Mouse (Mus musculus) midbrain, embryonic 13.5 days (tissue): ENCODE results near the gene Mex3d. TPM values are rescaled to one million over a fixed set of nuclear protein-coding genes. Genes with fewer than 3 reads are reported as not detected.

ENCODE experiments used
- ATAC-seq: fragments of 200-750 bp; cut with Nextera tagmentation; 2 replicates; pipeline ENCODE4 v1.8.0; 2017; ENCODE audit warnings: mild to moderate bottlenecking, moderate TSS enrichment, moderate library complexity
- H3K27ac ChIP-seq: fragments of 300-500 bp; sonication (generic); 2 replicates; pipeline ENCODE4 v1.5.1; 2015; ENCODE audit warnings: inconsistent platforms, mild to moderate bottlenecking, moderate library complexity
- H3K27me3 ChIP-seq: fragments of 300-500 bp; sonication (generic); 2 replicates; pipeline ENCODE4 v1.6.1; 2015; ENCODE audit warnings: mild to moderate bottlenecking, inconsistent platforms
- H3K36me3 ChIP-seq: fragments of 300-500 bp; sonication (generic); 2 replicates; pipeline ENCODE4 v1.6.1; 2015; ENCODE audit warnings: mild to moderate bottlenecking, inconsistent platforms
- H3K4me1 ChIP-seq: fragments of 300-500 bp; sonication (generic); replicated peaks from 2 replicates; pipeline ENCODE4 v1.6.1; 2015; ENCODE audit warnings: inconsistent platforms
- H3K4me2 ChIP-seq: fragments of 300-500 bp; sonication (generic); replicated peaks from 2 replicates; pipeline ENCODE4 v1.6.1; 2015; ENCODE audit warnings: moderate library complexity, mild to moderate bottlenecking, inconsistent platforms
- H3K4me3 ChIP-seq: fragments of 300-500 bp; sonication (generic); replicated peaks from 2 replicates; pipeline ENCODE4 v1.5.1; 2015; ENCODE audit warnings: mild to moderate bottlenecking, inconsistent platforms
- H3K9ac ChIP-seq: fragments of 300-500 bp; sonication (generic); replicated peaks from 2 replicates; pipeline ENCODE4 v1.6.1; 2015; ENCODE audit warnings: mild to moderate bottlenecking, inconsistent platforms
- H3K9me3 ChIP-seq: fragments of 300-500 bp; sonication (generic); 2 replicates; pipeline ENCODE4 v1.6.1; 2016; ENCODE audit warnings: mild to moderate bottlenecking, inconsistent platforms
- WGBS: fragments of 180-500 bp; shearing (Covaris S2); methylation state at CpG from one replicate; pipeline ENCODE4 v1.1.7; 2015; 5-methylcytosine and 5-hydroxymethylcytosine counted together
- polyA plus RNA-seq: library from polyadenylated mRNA; unstranded; fragments of >200 nt; fragmentation: Nextera tagmentation; extraction: Ambion mirVana; gene quantifications from 2 replicates; pipeline ENCODE4 v1.2.1, GENCODE M21; 2015

Gene Mex3d
- polyA plus RNA-seq, 1 experiment from 2014 or later: 18.6 TPM

- Histone ChIP-seq H3K36me3 (peaks cover 95% of the 10 kb centered on the region), H3K4me2 (no peak overlapping the region), H3K9me3 (no peaks in the 10 kb centered on the region), H3K4me1 (peaks cover 25% of the 10 kb centered on the region), H3K9ac (no peak overlapping the region), H3K27ac (no peak overlapping the region), H3K4me3 (no peak overlapping the region), H3K27me3 (no peaks in the 10 kb centered on the region)
- WGBS: 97% methylated on average over 3 of the region's 3 CpGs
- no peak for ATAC-seq
Measured at GRCm38 (mm10) chr10:80425041-80425440, 37.6 kb upstream of the Mex3d start.

GRCm38 (mm10) chr10:80423562-80423961 is 36.1 kb upstream of the Mex3d start:
- Histone ChIP-seq H3K27me3 (no peaks in the 10 kb centered on the region), H3K9ac (no peak overlapping the region), H3K36me3 (peaks cover 95% of the 10 kb centered on the region), H3K4me2 (no peak overlapping the region), H3K27ac (peak overlapping the region; percentile 67), H3K4me3 (no peak overlapping the region), H3K9me3 (no peaks in the 10 kb centered on the region), H3K4me1 (peaks cover 36% of the 10 kb centered on the region)
- 58% methylated on average over 4 of the region's 4 CpGs for WGBS
- no peak for ATAC-seq

GRCm38 (mm10) chr10:80421651-80422472 is 34.4 kb upstream of the Mex3d start:
- no peaks in the 10 kb centered on the region for H3K9me3 ChIP-seq
- peak overlapping the region; percentile 67 for H3K27ac ChIP-seq
- H3K4me3 ChIP-seq: no peak overlapping the region
- H3K36me3 ChIP-seq: peaks cover 95% of the 10 kb centered on the region
- H3K4me1 ChIP-seq: peaks cover 45% of the 10 kb centered on the region
- no peak for ATAC-seq
- H3K4me2 ChIP-seq: 0 out of 2 replicates have a peak overlapping the region, but pooled peaks have one; percentile 3
- no peak overlapping the region for H3K9ac ChIP-seq
- WGBS: 84% methylated on average over 9 of the region's 9 CpGs
- no peaks in the 10 kb centered on the region for H3K27me3 ChIP-seq

GRCm38 (mm10) chr10:80421208-80421607 is 33.7 kb upstream of the Mex3d start:
- H3K4me1 ChIP-seq: peaks cover 45% of the 10 kb centered on the region
- no peak overlapping the region for H3K4me3 ChIP-seq
- H3K27ac ChIP-seq: peak overlapping the region; percentile 67
- peaks cover 95% of the 10 kb centered on the region for H3K36me3 ChIP-seq
- no peak for ATAC-seq
- no peaks in the 10 kb centered on the region for H3K9me3 ChIP-seq
- H3K4me2 ChIP-seq: no peak overlapping the region
- no peaks in the 10 kb centered on the region for H3K27me3 ChIP-seq
- WGBS: 93% methylated on average over 8 of the region's 8 CpGs
- H3K9ac ChIP-seq: no peak overlapping the region

GRCm38 (mm10) chr10:80420729-80421128 is 33.3 kb upstream of the Mex3d start:
- Histone ChIP-seq H3K36me3 (peaks cover 95% of the 10 kb centered on the region), H3K4me2 (no peak overlapping the region), H3K4me3 (no peak overlapping the region), H3K27me3 (no peaks in the 10 kb centered on the region), H3K27ac (peak overlapping the region; percentile 67), H3K9ac (no peak overlapping the region), H3K9me3 (no peaks in the 10 kb centered on the region), H3K4me1 (peaks cover 45% of the 10 kb centered on the region)
- ATAC-seq: no peak
- WGBS: 91% methylated on average over 10 of the region's 10 CpGs

GRCm38 (mm10) chr10:80419419-80419818 is 32.0 kb upstream of the Mex3d start:
- Histone ChIP-seq H3K9ac (no peak overlapping the region; the same call in 1 of the 2 replicates), H3K27ac (peak overlapping the region; percentile 73), H3K9me3 (no peaks in the 10 kb centered on the region), H3K27me3 (no peaks in the 10 kb centered on the region), H3K36me3 (peaks cover 95% of the 10 kb centered on the region), H3K4me1 (peaks cover 45% of the 10 kb centered on the region), H3K4me3 (no peak overlapping the region), H3K4me2 (no peak overlapping the region)
- WGBS: 80% methylated on average over 8 of the region's 8 CpGs
- no peak for ATAC-seq

GRCm38 (mm10) chr10:80418311-80418710 is 30.9 kb upstream of the Mex3d start:
- Histone ChIP-seq H3K4me3 (no peak overlapping the region), H3K9ac (0 out of 2 replicates have a peak overlapping the region, but pooled peaks have one; percentile 43), H3K27me3 (no peaks in the 10 kb centered on the region), H3K27ac (peak overlapping the region; percentile 73), H3K36me3 (peaks cover 95% of the 10 kb centered on the region), H3K9me3 (no peaks in the 10 kb centered on the region), H3K4me2 (0 out of 2 replicates have a peak overlapping the region, but pooled peaks have one; percentile 13), H3K4me1 (peaks cover 37% of the 10 kb centered on the region)
- 0 out of 2 replicates have a peak, but pooled peaks have one; percentile 24 for ATAC-seq
- WGBS: 43% methylated on average over 3 of the region's 3 CpGs

GRCm38 (mm10) chr10:80417841-80418240 is 30.4 kb upstream of the Mex3d start:
- Histone ChIP-seq H3K9me3 (no peaks in the 10 kb centered on the region), H3K27me3 (no peaks in the 10 kb centered on the region), H3K36me3 (peaks cover 96% of the 10 kb centered on the region), H3K9ac (no peak overlapping the region), H3K4me3 (no peak overlapping the region), H3K4me1 (peaks cover 32% of the 10 kb centered on the region), H3K27ac (peak overlapping the region; percentile 56), H3K4me2 (no peak overlapping the region)
- no peak for ATAC-seq
- 97% methylated on average over 1 of the region's 1 CpGs for WGBS

GRCm38 (mm10) chr10:80417371-80417770 is 29.9 kb upstream of the Mex3d start:
- WGBS: 92% methylated on average over 10 of the region's 10 CpGs
- Histone ChIP-seq H3K4me2 (no peak overlapping the region), H3K36me3 (peaks cover 100% of the 10 kb centered on the region), H3K4me1 (peaks cover 31% of the 10 kb centered on the region), H3K27me3 (no peaks in the 10 kb centered on the region), H3K9me3 (no peaks in the 10 kb centered on the region), H3K9ac (0 out of 2 replicates have a peak overlapping the region, but pooled peaks have one; percentile 14), H3K4me3 (no peak overlapping the region), H3K27ac (peak overlapping the region; percentile 56)
- no peak for ATAC-seq

GRCm38 (mm10) chr10:80415566-80415965 is 28.1 kb upstream of the Mex3d start:
- Histone ChIP-seq H3K36me3 (peaks cover 100% of the 10 kb centered on the region), H3K9ac (no peak overlapping the region), H3K27ac (no peak overlapping the region), H3K4me2 (no peak overlapping the region), H3K9me3 (no peaks in the 10 kb centered on the region), H3K4me1 (peaks cover 25% of the 10 kb centered on the region), H3K27me3 (no peaks in the 10 kb centered on the region), H3K4me3 (no peak overlapping the region)
- 93% methylated on average over 7 of the region's 7 CpGs for WGBS
- ATAC-seq: no peak

GRCm38 (mm10) chr10:80412656-80413541 is 25.4 kb upstream of the Mex3d start:
- 85% methylated on average over 44 of the region's 44 CpGs for WGBS
- H3K4me1 ChIP-seq: peaks cover 5% of the 10 kb centered on the region
- peaks cover 92% of the 10 kb centered on the region for H3K36me3 ChIP-seq
- no peak overlapping the region for H3K4me2 ChIP-seq
- no peak for ATAC-seq
- H3K4me3 ChIP-seq: no peak overlapping the region
- H3K9ac ChIP-seq: no peak overlapping the region
- H3K9me3 ChIP-seq: no peaks in the 10 kb centered on the region
- H3K27me3 ChIP-seq: no peaks in the 10 kb centered on the region
- H3K27ac ChIP-seq: no peak overlapping the region; the same call in 1 of the 2 replicates

GRCm38 (mm10) chr10:80407924-80408323 is 20.5 kb upstream of the Mex3d start:
- Histone ChIP-seq H3K36me3 (peaks cover 60% of the 10 kb centered on the region), H3K4me1 (peaks cover 29% of the 10 kb centered on the region), H3K4me3 (no peak overlapping the region), H3K4me2 (0 out of 2 replicates have a peak overlapping the region, but pooled peaks have one; percentile 93), H3K27me3 (no peaks in the 10 kb centered on the region), H3K9me3 (0 out of 2 replicates have a peak, but pooled peaks cover 4% of the 10 kb centered on the region), H3K9ac (no peak overlapping the region), H3K27ac (0 out of 2 replicates have a peak overlapping the region, but pooled peaks have one; percentile 87)
- whole genome bisulfite sequencing: 50% methylated on average over 4 of the region's 4 CpGs
- no peak for ATAC-seq
